Mouse (Mus musculus): ENCODE results near the gene Galnt18. TPM values are rescaled to one million over a fixed set of nuclear protein-coding genes. Genes with fewer than 3 reads are reported as not detected.

The Galnt18 gene
- polyA plus RNA-seq (2012; fragmentation: generic; extraction: Trizol) = 1 to 10 TPM in 1 of 2 experiments, under 1 TPM in 1; 0.09 to 1.9 TPM

DNA sequence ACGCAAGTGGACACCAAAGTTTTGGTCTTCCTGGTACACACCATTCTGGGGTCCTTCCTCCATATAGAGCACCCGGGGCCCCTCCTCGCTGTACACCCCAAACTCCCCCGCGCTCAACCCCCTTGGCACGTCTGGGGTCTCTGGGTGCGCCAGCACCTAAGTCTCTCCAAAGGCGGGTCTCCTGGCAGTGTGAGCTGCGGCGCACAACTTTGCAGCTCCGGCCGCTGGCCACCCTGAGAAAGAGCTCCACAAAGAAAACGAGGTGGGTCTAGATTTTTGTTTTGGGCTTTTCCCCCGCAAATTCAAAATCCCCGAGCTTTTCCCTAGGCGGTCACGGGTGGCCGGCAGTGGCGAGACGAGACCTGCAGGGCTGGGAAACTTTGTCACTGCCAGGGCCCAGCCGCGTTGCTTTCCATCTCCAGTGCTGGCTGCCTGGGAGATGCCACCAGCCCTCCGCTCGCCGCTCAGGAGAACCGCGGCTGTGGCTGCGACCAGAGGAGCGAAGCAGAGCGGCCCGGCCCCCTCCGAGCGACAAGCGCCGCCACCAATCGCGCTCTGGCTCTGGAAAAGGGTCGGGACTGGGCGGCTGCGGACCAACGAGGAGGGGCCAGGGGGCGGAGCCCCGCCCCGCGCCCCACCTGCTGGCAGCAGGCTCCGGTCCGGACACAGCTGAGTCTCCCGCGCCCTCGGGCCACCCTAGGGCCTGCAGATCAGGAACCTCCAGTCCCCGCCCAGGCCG is at the start of gene Galnt18:
Gene Galnt18, minus strand, starts transcription at position 474 of the 739 bp plus-strand sequence.

Other genes starting within 250 kb of the Galnt18 start
- gene Usp47, start 243.5 kb upstream of the Galnt18 start, polyA plus RNA-seq (2012; fragmentation: generic; extraction: Trizol) = 10 to 100 TPM in 1 of 2 experiments, 1 to 10 TPM in 1; 1.1 to 19.6 TPM